In genomic region chr5:114822796-114823688, GRCm38 (mm10) we compare ENCODE assay signal across 7 mouse cellular contexts. TPM values are rescaled to one million over a fixed set of nuclear protein-coding genes. Genes with fewer than 3 reads are reported as not detected.
DNase-seq lines count a peak whose midpoint lies in the region; ATAC-seq and TF ChIP-seq lines count a peak whose summit lies in the region.

Gene 1500011B03Rik, minus strand, starts transcription at chr5:114823468.

- peak within 1 kb of the TSS; percentile 80 for H3K4me3 ChIP-seq in limb, embryonic 11.5 days (ENCODE audit: low read depth, low read length)
- H3K4me3 ChIP-seq in midbrain, embryonic 12.5 days: peak within 1 kb of the TSS; percentile 87
- H3K4me3 ChIP-seq in small intestine, adult 2 months (ENCODE audit: low read depth, low read length): peak within 1 kb of the TSS; percentile 97

- WGBS in limb, embryonic 11.5 days: 9% methylated on average over 53 of the region's 53 CpGs
- WGBS in midbrain, embryonic 12.5 days: 8% methylated on average over 52 of the region's 53 CpGs
- 11% methylated on average over 53 of the region's 53 CpGs for WGBS in small intestine, adult 2 months

- no peaks in the 10 kb centered on the region for H3K9me3 ChIP-seq in limb, embryonic 11.5 days (ENCODE audit: control insufficient read depth, low read length)
- H3K9me3 ChIP-seq in midbrain, embryonic 12.5 days: no peaks in the 10 kb centered on the region

- no peak for TF ChIP-seq CTCF in small intestine, adult 2 months (IDR thresholded peaks at IDR 0.05; ENCODE audit: extremely low read depth, insufficient read length, insufficient replicate concordance, low read depth, low read length)

- ATAC-seq in limb, embryonic 11.5 days (ENCODE audit: insufficient number of reproducible peaks, low FRiP score, low TSS enrichment, low read depth): peak; percentile 84
- ATAC-seq in midbrain, embryonic 12.5 days (ENCODE audit: low FRiP score, low read depth): peak; percentile 87

- peaks cover 3% of the 10 kb centered on the region; the same call in 1 of the 2 replicates for H3K36me3 ChIP-seq in limb, embryonic 11.5 days (ENCODE audit: control insufficient read depth, insufficient read depth, low read length)
- no peaks in the 10 kb centered on the region; the same call in 1 of the 2 replicates for H3K36me3 ChIP-seq in midbrain, embryonic 12.5 days
- H3K36me3 ChIP-seq in small intestine, adult 2 months (ENCODE audit: control insufficient read depth, insufficient read depth, low read length): no peaks in the 10 kb centered on the region

- peak within 1 kb of the TSS; percentile 60 for H3K4me2 ChIP-seq in limb, embryonic 11.5 days (ENCODE audit: low read depth, severe bottlenecking)
- H3K4me2 ChIP-seq in midbrain, embryonic 12.5 days (replicated peaks): peak within 1 kb of the TSS; percentile 64

- peak within 1 kb of the TSS; percentile 62; the same call in 1 of the 2 replicates for H3K27ac ChIP-seq in limb, embryonic 11.5 days (replicated peaks; ENCODE audit: low read depth, low read length)
- peak within 1 kb of the TSS; percentile 75 for H3K27ac ChIP-seq in midbrain, embryonic 12.5 days (replicated peaks)
- H3K27ac ChIP-seq in small intestine, adult 2 months (ENCODE audit: insufficient read depth, low read depth, low read length): no peak within 1 kb of the TSS

- peak within 1 kb of the TSS; percentile 71 for H3K9ac ChIP-seq in limb, embryonic 11.5 days (ENCODE audit: low read length)
- H3K9ac ChIP-seq in midbrain, embryonic 12.5 days (replicated peaks): peak within 1 kb of the TSS; percentile 90

- no peaks in the 10 kb centered on the region for H3K27me3 ChIP-seq in limb, embryonic 11.5 days (ENCODE audit: control insufficient read depth, insufficient read depth, low read length)
- H3K27me3 ChIP-seq in midbrain, embryonic 12.5 days: no peaks in the 10 kb centered on the region
- no peaks in the 10 kb centered on the region for H3K27me3 ChIP-seq in small intestine, adult 2 months (ENCODE audit: control insufficient read depth, insufficient read depth, low read length)

- no peak for TF ChIP-seq POLR2A in small intestine, adult 2 months (IDR thresholded peaks at IDR 0.05; ENCODE audit: low read depth, low read length)

- H3K4me1 ChIP-seq in limb, embryonic 11.5 days (ENCODE audit: control insufficient read depth, insufficient read depth, low read length): 0 out of 2 replicates have a peak, but pooled peaks cover 2% of the 10 kb centered on the region
- H3K4me1 ChIP-seq in midbrain, embryonic 12.5 days: peaks cover 9% of the 10 kb centered on the region
- H3K4me1 ChIP-seq in small intestine, adult 2 months (ENCODE audit: control insufficient read depth, insufficient read depth, insufficient read length, low read length): peaks cover 6% of the 10 kb centered on the region; the same call in 1 of the 2 replicates

- DNase-seq in adrenal gland, postnatal 36 days: peak; percentile 78 to 89
- peak; percentile 93 for DNase-seq in embryo, embryonic 9.5 days (ENCODE audit: extremely low spot score)
- no peak for DNase-seq in gonadal fat pad, adult 2 months (ENCODE audit: low read depth)
- DNase-seq in kidney, adult 11 months: peak; percentile 31
- peak; percentile 90 for DNase-seq in limb, embryonic 11.5 days (ENCODE audit: low spot score)

RNA-seq across cellular contexts. Expression of gene 1500011B03Rik, which starts in this region (rescaled TPM):
- total RNA-seq in adrenal gland, postnatal 36 days (2021): 10 to 100 TPM; 32.2 to 40.7 TPM
- polyA plus RNA-seq in gonadal fat pad, adult 2 months (2012; rRNA removed): 172 and 286 TPM in 2 replicates
- polyA plus RNA-seq in limb, embryonic 11.5 days (2014; fragmentation: Nextera tagmentation; extraction: Ambion mirVana): 91.5 and 93.4 TPM in 2 replicates
- polyA plus RNA-seq in midbrain, embryonic 12.5 days (2016; fragmentation: Nextera tagmentation; extraction: Ambion mirVana): 154 and 167 TPM in 2 replicates
- 9.3 and 11.0 TPM in 2 replicates for polyA plus RNA-seq in small intestine, adult 2 months (2012; rRNA removed)
